Mouse (Mus musculus): ENCODE data around the gene Tmem234. TPM values are rescaled to one million over a fixed set of nuclear protein-coding genes. Genes with fewer than 3 reads are reported as not detected.
A peak's percentile ranks its signal among the peaks of the same experiment; 100 is the strongest.

Tmem234 gene
- total RNA-seq, 2 experiments from 2014 or later: 95.6 to 99.1 TPM

DNA sequence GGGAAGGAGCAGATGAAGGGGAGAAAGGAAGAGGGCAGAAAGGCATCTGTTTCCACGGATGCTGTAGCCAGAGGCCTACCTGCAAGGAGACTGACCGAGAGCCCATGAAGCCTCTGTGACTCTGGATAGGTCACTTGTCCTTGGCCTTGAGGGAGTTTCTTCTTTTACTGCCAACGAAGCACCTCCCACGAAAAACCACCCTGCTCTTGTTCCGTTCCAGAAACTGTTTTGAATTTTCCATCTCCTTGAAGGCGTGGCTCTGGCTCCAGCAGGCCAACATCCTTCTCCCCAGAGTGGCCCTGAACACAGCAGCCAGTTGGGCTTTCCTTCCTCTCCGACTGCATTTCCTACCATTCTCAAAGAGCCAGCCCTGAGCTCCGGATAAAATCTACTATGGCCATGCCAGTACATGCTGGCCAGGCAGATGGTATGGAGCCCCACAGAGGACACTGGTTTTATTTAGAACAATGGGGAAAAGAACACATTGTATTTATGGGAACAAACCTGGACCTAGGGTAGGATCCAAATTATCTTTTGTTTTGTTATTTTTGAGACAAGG is 20.9 kb downstream of the Tmem234 start:
- DNase-seq (ENCODE audit: low spot score in 2 of 2): no peak

DNA sequence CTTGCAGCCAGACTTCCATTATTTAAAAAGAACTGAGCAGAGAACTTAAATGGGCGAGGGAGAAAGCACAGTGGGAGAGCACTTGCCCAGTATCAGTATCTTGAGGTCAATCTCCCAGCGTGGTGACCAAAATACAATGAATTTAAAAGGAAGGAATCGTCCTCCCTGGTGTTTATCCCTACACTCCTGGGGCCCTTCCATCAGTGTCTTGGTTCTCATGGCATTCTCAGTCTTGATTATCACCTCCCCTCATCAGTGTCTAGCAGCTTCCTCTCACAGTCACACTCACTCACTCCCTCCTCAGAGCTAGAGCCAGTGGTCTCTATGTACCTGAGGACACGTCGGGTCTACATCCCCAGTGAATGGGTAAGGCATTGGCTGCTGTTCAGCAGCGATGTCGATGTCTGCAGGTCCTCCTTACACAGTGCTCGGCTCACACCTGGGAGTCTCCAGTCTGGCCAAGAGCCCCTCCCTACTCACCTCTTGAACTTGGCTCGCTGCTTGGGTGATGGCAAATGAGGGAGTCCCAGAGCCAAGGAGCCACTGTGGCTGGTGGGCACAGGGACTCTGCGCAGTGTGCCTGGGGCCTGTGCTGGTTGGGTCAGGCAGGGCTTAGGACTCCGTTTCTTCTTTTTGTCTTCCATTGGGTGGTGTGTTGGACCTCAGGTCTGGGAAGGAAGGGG is 21.8 kb downstream of the Tmem234 start:
- no peak for DNase-seq (ENCODE audit: low spot score in 2 of 2)

DNA sequence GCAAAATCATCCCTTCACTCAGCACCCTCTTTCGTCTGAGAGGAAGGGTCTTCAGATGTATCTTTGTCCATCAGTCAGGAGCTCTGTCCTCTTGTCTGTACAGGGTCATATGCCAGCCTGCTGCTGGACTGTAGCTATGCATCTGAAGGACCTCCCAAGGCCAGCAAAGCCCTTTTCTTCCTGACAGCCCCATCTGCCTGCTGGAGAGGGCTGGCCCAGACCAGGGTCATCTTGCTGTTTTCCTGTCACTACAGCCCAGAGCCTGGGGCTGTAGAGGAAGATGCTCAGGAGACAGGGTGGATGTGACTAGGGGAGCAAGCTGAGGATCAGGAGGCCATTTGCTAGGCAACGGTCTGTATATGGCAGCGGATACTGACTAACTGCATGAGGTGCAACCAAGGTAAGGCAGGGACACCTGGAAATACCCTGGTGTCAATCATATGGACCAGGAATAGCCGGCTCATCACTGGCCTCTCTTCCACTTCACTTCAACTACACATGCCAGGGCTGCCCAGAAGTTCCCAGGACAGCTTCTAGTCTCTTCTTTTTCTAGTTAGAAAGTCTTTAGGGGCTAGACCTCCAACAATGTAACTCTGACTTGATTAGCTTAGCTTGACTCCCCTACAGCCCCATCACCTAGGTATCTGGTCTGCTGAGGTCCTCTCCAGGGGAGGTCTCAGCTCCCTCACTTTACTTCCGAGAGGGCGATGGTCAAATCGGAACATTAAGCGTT is 22.5 kb downstream of the Tmem234 start:
- no peak for DNase-seq (ENCODE audit: low spot score in 2 of 2)

GRCm38 (mm10) chr4:129623681-129624091 is 23.2 kb downstream of the Tmem234 start, which contains the start of gene Ccdc28b:
Gene Ccdc28b (minus strand): TSS chr4:129623947.
- peak; percentile 48 to 62 for DNase-seq (ENCODE audit: low spot score in 2 of 2)

DNA sequence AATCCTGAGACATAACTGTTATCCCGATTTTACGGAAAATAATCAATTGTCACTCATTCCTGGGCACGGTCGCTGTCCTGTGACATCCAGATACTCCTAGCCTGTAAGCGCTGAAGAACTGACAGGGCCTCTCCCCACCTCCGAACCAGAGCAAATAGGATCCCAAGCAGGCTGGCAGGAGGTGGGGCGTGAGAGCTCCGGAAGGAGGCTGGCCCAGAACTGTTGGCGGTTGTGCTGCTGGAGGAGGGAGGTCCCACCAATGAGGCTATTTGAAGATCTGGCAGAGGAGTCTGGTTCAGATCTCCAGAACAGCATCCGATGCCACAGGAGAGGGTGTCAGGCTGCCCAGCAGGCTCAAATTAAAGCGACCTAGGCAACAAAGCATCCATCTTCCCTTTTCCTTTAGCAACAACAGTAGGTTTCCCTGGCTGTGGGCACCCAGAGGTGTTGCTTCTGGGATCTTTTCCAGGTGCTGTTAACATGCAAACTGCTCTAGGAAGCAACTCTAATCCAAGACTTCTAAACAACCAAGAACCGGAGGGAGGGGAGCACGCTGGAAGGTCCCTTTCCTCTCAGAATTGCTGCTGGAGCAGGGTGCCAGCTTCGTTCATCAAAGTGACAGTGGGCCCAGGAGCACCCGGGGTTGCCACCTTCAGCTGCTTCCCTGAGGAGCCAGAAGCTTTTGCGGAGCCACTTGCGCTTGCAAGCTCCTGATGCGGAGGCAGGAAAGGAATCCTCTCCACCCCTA is 24.0 kb downstream of the Tmem234 start:
- DNase-seq (ENCODE audit: low spot score in 2 of 2): peak; percentile 81 to 85

DNA sequence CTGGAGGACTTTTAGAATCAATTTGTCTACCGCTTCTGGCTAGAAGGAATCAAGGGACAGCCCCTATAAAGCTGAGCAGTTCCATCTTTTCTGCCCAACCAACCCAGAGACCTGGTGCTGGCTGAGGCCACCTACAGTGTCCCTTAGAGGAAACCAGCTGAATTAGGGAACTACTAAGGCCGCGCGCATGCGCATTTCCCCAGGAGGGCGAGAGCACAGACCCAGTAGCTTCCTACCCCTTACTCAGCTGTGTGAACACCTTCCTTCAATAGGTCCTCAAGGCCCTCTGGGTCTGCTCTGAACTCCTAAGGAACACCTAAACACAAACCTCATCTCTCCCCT is 24.5 kb downstream of the Tmem234 start:
- peak; percentile 61 to 74 for DNase-seq (ENCODE audit: low spot score in 2 of 2)

DNA sequence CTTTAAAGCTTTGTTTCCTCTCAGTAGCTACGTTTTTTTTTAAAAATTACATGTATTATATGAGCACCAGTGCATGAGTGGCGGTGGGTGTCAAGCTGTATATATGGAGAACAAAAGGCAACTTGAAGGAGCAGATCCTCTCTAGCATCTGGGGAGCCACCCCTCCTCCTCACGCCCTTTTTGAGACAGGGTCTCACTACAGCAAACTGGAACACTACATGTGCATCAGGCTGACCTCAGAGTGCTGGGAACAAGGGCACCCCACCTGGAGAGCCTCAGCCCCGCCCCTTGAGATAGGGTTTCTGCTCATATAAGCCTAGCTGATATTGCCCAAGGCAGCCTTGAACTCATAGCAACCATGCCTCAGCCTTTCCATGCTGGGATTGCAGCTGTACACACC is 25.0 kb downstream of the Tmem234 start:
- no peak for DNase-seq (ENCODE audit: low spot score in 2 of 2)

- no peak for DNase-seq (ENCODE audit: low spot score in 2 of 2)
These were observed 25.6 kb downstream of the Tmem234 start for GRCm38 (mm10) chr4:129626035-129626434.

GRCm38 (mm10) chr4:129630944-129631343 is 30.5 kb downstream of the Tmem234 start:
- no peak for DNase-seq (ENCODE audit: low spot score in 2 of 2)

DNA sequence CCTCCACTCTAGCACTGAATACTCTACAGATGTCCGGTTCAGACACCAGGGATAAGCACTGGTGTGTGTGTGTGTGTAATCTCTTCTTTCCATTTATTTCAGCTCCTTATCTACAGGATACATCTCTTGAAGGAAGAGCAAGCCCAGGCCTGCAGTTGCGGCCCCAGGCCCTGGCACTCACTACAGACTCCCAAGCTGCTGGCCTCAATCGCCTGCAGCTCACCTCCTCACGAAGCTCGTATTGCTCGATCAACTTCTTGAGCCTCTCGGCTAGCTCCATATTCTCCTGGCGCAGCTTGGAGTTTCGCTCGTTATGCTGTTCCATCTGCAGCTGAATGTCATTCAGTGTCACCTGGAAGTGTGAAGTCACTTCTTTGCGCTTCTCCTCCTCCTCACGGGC is 31.4 kb downstream of the Tmem234 start:
- no peak for DNase-seq (ENCODE audit: low spot score in 2 of 2)

GRCm38 (mm10) chr4:129633852-129634251 is 33.4 kb downstream of the Tmem234 start:
- DNase-seq (ENCODE audit: low spot score in 2 of 2): no peak

DNA sequence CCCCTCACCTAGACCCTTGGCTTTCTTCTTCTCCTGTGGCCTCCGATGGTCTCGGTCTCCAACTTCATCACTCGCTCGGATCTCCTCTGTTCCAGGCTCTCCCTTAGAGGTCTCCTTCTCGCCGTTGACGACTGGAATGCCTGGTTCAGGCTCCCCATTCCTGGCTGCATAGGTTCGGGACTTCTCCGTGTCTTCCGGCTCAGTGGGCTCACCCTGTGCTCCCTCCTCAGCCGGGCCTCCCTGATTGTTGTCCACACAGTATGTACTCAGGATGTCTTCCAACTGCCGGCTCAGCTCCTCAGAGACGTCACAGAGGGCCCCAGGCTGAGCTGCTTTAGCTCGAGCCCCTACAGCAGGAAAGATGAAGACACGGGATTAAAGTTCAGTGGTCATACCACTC is 38.8 kb downstream of the Tmem234 start:
- no peak for DNase-seq (ENCODE audit: low spot score in 2 of 2)

DNA sequence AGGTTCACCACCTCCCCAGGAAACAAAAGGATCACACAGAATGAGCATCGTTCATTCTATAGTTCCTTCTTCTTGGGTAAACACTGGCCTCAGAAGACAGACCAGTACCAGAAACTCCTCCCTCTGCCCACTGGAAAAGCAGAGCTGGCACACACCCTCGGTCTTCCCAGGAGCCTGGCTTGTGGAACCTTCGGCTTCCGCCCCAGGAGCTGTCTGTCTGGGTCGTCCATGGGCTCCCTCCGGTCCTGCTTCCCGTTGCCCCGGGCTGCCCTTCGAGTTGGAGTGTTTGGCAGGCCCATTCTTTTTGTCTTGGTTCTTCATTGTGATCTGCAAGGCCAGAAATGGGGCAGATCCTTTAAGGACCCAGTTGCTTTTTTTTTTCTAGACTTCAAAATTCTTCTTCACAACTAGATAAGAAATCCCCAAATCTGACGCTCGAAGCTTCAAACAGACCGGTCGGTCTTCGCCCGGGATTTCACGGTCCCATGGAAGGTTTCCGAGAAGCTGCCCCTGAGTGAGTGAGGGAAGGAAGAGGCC is 39.7 kb downstream of the Tmem234 start:
- DNase-seq (ENCODE audit: low spot score in 2 of 2): peak; percentile 45 to 50

GRCm38 (mm10) chr4:129640638-129641467 is 40.4 kb downstream of the Tmem234 start, which contains the start of gene Txlna:
Gene Txlna (minus strand): TSS chr4:129641065.
- DNase-seq (ENCODE audit: low spot score in 2 of 2): peak; percentile 95 to 96

GRCm38 (mm10) chr4:129641756-129642155 is 41.3 kb downstream of the Tmem234 start:
- DNase-seq (ENCODE audit: low spot score in 2 of 2): peak in 1 of 2 experiments; percentile 35

DNA sequence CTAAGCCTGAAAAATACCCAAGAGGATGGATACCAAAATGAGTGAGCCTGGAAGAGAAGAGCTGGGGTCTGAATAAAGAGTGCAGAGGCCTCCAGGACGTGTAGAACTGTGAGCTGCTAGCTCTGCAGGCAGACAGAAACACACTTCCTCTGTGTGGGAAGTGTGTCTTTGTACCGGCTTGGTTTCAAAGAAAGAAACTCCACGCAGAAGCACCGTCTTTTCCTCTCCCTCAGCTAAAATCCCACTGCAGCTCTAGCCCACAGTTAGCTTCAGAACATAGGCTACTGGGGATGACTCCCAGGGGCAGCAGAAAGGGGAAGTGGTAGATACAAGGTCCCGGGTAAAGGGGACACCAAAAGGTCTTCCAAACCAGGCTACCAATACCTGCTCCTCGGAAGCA is 44.7 kb downstream of the Tmem234 start:
- DNase-seq (ENCODE audit: low spot score in 2 of 2): no peak

DNA sequence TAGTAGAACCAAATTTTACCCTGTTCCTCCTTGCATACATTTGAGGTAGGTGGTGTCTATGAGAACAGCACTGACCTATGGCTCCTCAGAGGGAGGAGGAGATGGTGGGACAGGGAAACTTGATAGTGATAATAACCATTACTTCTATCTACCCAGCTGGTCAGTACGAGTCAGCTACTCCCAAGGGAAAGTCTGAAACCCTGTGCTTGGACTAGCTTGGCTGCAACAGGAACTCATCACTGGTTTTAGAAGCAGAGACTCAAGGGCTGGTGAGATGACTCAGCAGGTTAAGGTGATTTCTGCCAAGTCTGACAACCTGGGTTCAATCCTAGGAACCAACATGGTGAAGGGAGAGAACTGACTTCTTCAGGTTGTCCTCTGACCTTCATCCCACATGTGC is 48.2 kb downstream of the Tmem234 start:
- no peak for DNase-seq (ENCODE audit: low spot score in 2 of 2)

GRCm38 (mm10) chr4:129650359-129650758 is 49.9 kb downstream of the Tmem234 start:
- DNase-seq (ENCODE audit: low spot score in 2 of 2): no peak

GRCm38 (mm10) chr4:129654770-129655169 is 54.3 kb downstream of the Tmem234 start:
- DNase-seq (ENCODE audit: low spot score in 2 of 2): no peak

DNA sequence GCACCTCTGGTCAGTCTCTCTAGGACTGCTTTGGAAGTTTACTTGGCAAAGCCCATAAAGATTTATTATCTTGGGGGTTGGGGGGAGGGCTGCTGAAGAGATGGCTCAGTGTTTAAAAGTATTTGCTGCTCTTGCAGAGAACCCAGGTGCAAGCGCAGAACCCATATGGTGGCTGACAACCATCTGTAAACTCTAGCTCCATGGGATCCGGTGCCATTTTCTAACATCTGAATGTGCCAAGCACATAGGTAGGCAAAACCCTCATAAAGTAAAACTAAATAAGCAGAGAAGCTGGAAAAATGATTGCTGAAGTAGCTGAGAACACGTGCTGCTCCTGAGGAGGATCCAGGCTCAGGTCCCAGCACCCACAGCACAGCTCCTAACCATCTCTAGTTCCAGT is 61.1 kb downstream of the Tmem234 start:
- DNase-seq (ENCODE audit: low spot score in 2 of 2): no peak
